Mouse (Mus musculus): ENCODE data around the gene Cpox. TPM values are rescaled to one million over a fixed set of nuclear protein-coding genes. Genes with fewer than 3 reads are reported as not detected.

Gene Cpox
- total RNA-seq, 4 experiments from 2014 or later = 45.1 to 57.0 (median 52.8) TPM

- DNase-seq (ENCODE audit: low spot score in 2 of 2) = no peak
Observed at GRCm38 (mm10) chr16:58697261-58697660, 27.2 kb downstream of the Cpox start.

- no peak for DNase-seq (ENCODE audit: low spot score in 2 of 2)
Observed at GRCm38 (mm10) chr16:58700174-58700573, 30.1 kb downstream of the Cpox start.

- DNase-seq (ENCODE audit: low spot score in 2 of 2) = no peak
Observed at GRCm38 (mm10) chr16:58700816-58701424, 30.8 kb downstream of the Cpox start.

- DNase-seq (ENCODE audit: low spot score in 2 of 2) = no peak
Observed at GRCm38 (mm10) chr16:58701779-58702178, 31.7 kb downstream of the Cpox start.

GRCm38 (mm10) chr16:58702329-58702932 lies 32.3 kb downstream of the Cpox start:
- no peak for DNase-seq (ENCODE audit: low spot score in 2 of 2)

- DNase-seq (ENCODE audit: low spot score in 2 of 2) = no peak
Observed at GRCm38 (mm10) chr16:58703382-58704124, 33.5 kb downstream of the Cpox start.

GRCm38 (mm10) chr16:58704999-58705398 lies 34.9 kb downstream of the Cpox start:
- no peak for DNase-seq (ENCODE audit: low spot score in 2 of 2)

- no peak for DNase-seq (ENCODE audit: low spot score in 2 of 2)
Observed at GRCm38 (mm10) chr16:58707276-58707905, 37.3 kb downstream of the Cpox start.

GRCm38 (mm10) chr16:58708601-58709475 lies 38.7 kb downstream of the Cpox start:
- DNase-seq (ENCODE audit: low spot score in 2 of 2) = no peak

- no peak for DNase-seq (ENCODE audit: low spot score in 2 of 2)
Observed at GRCm38 (mm10) chr16:58709536-58709935, 39.4 kb downstream of the Cpox start.

- no peak for DNase-seq (ENCODE audit: low spot score in 2 of 2)
Observed at GRCm38 (mm10) chr16:58712221-58712620, 42.1 kb downstream of the Cpox start.

GRCm38 (mm10) chr16:58713128-58713527 lies 43.0 kb downstream of the Cpox start:
- no peak for DNase-seq (ENCODE audit: low spot score in 2 of 2)

GRCm38 (mm10) chr16:58715018-58715417 lies 44.9 kb downstream of the Cpox start:
- no peak for DNase-seq (ENCODE audit: low spot score in 2 of 2)

- DNase-seq (ENCODE audit: low spot score in 2 of 2) = no peak
Observed at GRCm38 (mm10) chr16:58718666-58719120, 48.6 kb downstream of the Cpox start, which contains the start of gene Gpr15. Gpr15 (minus strand) TSS chr16:58719070.

- DNase-seq (ENCODE audit: low spot score in 2 of 2) = no peak
Observed at GRCm38 (mm10) chr16:58722292-58722691, 52.2 kb downstream of the Cpox start.

GRCm38 (mm10) chr16:58726680-58727476 lies 56.8 kb downstream of the Cpox start:
- DNase-seq (ENCODE audit: low spot score in 2 of 2) = no peak

- peak; percentile 90 to 96 for DNase-seq (ENCODE audit: low spot score in 2 of 2)
Observed at GRCm38 (mm10) chr16:58727477-58728131, 57.5 kb downstream of the Cpox start, which contains the start of gene Cldnd1. Cldnd1 (plus strand) TSS chr16:58727910.

GRCm38 (mm10) chr16:58728176-58728671 lies 58.1 kb downstream of the Cpox start:
- peak in 1 of 2 experiments; percentile 23 for DNase-seq (ENCODE audit: low spot score in 2 of 2)

- DNase-seq (ENCODE audit: low spot score in 2 of 2) = no peak
Observed at GRCm38 (mm10) chr16:58738205-58738604, 68.1 kb downstream of the Cpox start.

All from layer of hippocampus, adult 8-10 months (tissue).